Mouse (Mus musculus) T-cell, adult 2 months (primary cell): Measurements from ENCODE around the gene Hist1h2bf.
"Not testable (repeated sequence)": the region's sequence is repeated elsewhere in the genome, so short reads cannot be mapped to it uniquely, and the experiment has no call there.

Experiments
- DNase-seq: peaks from one replicate; pipeline ENCODE4 v3.0.0; 2022; ENCODE audit warnings: low spot score

Hist1h2bf gene

DNA sequence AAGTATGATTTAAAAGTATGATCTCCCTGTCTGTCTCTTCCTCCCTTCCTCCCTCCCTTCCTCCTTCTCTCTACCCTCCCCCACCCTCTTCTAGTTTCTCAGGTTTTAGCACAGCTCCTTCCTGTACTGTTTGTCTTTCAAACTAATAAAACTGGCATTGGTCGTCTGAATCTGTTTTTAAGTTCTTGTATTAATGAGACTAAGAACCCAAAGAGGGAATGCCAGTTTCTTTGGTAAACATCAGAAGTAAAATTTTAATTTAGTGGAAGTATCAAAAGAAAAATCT lies 12.9 kb upstream of the Hist1h2bf start:
- no peak for DNase-seq

DNA sequence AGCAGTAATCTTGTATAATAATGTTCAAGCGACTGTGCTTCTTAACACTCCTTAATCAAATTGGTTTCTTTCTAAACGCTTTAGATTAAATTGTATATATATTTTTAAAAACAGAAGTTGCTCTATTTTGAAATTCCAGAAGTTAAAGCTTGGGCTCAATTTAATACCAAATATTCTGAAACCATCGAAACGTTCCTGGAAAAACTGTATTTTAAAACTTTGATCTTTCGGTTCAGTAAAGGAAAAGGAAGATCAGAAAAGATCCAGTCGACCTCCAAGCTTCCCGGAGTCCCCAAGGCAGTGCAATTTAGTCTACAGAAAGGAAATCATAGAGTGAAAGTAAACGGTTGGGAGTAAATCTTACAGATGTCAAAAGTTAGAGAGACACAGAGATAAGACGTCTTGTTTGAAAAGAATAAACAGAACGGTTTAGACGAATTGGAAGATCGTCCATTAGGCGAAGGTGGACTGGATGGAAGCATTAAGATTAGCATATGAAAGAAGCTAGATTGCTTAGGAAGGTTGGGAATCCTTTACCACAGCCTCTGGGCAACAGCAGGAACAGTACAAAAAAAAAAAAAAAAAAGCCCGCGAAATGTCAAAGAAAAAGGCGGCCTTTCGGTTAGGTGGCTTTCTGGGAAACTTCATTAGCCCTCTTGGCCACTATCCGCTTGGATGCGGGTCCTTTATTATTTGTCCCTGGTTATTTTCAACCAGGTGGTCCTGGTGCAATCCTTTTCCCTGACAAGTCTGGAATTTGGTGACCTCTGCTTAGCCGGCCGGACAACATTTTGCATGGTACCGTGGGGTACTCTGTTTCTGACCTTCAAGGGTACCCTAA lies 12.3 kb upstream of the Hist1h2bf start:
- DNase-seq: peak; percentile 8

DNA sequence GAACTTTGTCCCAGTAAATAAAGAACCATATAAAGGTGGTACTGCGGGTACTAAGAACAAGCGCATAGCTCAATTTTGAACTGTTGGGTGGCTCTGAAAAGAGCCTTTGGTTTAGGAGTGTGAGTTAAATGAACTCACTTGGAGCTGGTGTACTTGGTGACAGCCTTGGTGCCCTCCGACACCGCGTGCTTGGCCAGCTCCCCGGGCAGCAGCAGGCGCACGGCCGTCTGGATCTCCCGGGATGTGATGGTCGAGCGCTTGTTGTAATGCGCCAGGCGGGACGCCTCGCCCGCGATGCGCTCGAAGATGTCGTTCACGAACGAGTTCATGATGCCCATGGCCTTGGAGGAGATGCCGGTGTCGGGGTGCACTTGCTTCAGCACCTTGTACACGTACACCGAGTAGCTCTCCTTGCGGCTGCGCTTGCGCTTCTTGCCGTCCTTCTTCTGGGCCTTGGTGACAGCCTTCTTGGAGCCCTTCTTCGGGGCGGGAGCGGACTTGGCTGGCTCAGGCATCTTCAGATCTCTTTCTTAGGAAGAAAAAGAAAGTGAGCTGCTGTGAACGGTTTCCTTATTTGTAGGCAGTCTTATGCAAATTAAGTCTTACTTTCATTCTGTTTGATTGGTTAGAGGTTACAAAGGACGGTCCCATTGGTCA lies 11.6 kb upstream of the Hist1h2bf start:
- DNase-seq: peak; percentile 75

DNA sequence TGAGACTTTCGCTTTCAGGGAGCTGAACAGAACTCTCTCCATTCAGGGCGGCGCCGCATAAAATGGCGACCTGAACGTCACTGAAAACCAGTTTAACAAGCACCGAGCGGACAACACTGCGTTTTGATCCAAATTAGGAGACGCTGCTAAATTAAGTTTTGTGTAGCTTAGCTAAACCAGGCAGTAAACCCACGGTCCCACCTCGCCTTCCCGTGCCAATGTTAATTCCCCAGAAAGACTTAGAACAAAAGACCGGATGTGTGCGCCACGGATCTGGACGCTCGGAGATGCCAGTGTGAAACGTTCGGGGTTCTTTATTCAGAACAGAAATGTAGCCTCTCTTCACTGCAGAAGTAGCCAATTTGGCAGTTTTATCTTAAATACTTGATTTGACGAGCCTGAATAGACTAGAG lies 11.0 kb upstream of the Hist1h2bf start:
- DNase-seq: peak; percentile 76

DNA sequence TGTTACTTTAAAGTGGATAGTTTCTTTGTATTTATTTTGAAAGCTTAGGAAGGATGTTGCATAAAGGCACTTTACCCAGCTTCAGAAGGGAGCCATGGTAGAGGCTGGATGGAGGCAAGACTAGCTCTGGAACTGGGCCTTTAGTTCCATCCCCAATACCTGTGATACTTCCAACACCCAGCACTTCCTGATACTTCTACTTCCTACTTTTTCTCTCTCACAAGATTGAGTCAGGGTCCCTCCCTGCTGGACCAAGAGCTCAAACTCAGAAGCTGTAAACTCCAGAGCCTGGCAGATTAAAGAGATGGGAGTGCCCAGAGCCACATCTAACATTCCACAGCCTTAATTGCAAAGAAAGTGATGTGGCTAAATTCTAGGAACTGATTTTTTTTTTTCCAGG lies 10.3 kb upstream of the Hist1h2bf start:
- peak; percentile 6 for DNase-seq

DNA sequence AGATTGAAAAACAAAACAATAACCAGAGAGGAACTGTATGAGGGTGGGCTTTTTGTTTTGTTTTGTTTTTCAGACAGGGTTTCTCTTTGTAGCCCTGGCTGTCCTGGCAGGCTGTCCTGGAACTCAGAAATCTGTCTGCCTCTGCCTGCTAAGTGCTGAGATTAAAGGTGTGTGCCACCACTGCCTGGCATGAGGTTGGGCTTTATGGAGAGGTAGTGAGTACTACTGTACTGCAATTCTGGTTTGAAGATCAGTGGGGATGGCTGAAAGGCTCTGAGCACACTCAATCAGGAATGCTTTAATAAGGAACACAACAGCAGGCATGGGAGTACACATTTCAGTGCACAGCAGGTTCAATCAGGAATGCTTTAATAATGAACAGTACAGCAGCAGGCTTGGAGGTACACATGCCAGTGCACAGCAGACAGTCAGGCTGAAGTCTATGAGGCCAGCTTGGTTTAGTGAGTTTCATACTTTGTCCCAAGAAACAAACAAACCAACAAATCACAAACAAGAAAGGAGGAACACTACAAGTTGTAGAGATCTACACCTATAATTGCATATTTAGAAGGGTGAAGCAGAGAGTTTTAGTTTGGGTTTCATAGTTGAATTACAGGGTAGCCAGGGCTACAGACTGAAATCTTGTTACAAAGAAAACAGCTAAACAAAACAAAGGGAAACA lies 9.5 kb upstream of the Hist1h2bf start:
- no peak for DNase-seq

DNA sequence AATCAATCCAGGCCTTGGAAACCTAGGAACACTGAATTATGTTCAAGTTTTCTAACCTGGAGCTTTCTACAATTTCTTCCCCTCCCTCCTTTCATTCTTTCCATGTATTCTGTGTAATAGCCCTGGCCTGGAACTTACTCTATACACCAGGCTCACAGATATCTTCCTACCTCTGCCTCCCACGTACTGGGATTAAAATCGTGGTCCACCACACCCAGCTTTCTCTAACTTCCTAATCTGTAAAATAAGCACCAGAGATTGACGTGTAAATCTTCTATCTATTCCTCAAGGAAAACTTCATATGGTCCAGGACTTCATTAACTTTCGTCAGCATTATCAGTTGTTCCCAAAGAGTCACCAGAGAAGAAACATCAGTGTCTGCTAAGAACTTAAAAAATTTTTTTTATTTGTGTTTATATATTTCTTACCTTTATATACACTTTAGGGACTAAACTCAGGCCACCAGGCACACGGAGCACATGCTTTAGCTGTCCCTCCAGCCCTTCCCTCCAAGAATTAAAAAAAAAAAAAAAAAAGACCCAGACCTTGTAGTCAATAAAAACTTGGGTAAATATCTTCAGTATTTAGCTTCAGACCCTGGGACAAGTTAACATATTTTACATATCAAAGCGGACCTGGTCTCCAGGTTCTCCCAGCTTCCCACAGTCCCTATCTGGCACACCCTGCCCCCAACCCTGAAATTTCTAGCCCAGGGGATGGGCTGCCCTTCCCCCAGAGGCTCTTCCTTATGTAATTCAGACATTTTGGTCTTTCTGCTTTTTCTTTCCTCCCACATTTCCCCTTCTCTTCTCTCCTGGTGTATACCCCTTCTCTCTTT lies 8.4 kb upstream of the Hist1h2bf start:
- DNase-seq: no peak

DNA sequence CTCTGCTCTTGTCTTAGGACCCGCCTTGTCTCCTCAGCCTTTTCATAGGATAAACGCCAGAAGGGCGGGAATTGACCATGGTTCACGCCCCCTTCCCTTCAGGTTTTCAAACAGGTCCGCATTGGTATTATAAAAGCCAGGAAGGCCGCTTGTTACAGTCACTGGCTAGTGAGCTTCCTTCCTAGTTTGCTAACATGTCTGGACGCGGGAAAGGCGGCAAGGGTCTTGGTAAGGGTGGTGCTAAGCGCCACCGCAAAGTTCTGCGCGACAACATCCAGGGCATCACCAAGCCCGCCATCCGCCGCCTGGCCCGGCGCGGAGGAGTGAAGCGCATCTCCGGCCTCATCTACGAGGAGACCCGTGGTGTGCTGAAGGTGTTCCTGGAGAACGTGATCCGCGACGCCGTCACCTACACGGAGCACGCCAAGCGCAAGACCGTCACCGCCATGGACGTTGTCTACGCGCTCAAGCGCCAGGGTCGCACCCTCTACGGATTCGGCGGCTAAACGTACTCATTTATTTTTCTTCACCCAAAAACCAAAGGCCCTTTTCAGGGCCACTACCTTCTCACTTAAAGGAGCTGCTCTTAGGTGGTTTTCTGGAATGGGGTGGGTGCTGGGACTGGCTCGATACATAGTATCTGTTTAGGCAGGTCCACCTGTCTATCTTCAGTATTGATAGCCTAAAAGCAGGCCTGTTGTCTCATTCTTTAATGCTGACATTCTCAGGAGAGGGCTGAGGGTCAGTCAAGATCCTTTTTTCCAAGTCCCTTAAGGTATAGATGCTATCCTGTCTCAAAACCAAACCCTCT lies 7.6 kb upstream of the Hist1h2bf start, which contains the start of gene Hist1h4d:
Gene Hist1h4d (plus strand): TSS at position 191 of the 811 bp plus-strand sequence.
- peak; percentile 92 for DNase-seq

DNA sequence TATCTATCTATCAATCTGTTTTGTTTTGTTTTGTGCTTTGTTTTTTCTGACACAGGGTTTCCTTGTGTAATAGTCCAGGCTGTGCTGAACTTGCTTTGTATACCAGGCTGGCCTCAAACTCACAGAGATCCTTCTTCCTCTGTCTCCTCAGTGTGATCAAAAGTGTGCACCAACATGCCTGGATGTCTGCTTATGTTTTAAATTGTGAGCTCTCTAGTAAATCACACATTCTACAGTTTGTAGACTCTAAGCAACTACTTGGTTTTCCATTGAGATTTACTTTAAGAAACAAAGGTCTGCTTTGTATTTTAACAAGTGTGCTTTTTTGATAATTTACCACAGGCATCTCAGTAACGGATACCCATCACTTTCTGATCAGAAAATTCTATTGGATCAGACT lies 3.8 kb upstream of the Hist1h2bf start:
- no peak for DNase-seq

DNA sequence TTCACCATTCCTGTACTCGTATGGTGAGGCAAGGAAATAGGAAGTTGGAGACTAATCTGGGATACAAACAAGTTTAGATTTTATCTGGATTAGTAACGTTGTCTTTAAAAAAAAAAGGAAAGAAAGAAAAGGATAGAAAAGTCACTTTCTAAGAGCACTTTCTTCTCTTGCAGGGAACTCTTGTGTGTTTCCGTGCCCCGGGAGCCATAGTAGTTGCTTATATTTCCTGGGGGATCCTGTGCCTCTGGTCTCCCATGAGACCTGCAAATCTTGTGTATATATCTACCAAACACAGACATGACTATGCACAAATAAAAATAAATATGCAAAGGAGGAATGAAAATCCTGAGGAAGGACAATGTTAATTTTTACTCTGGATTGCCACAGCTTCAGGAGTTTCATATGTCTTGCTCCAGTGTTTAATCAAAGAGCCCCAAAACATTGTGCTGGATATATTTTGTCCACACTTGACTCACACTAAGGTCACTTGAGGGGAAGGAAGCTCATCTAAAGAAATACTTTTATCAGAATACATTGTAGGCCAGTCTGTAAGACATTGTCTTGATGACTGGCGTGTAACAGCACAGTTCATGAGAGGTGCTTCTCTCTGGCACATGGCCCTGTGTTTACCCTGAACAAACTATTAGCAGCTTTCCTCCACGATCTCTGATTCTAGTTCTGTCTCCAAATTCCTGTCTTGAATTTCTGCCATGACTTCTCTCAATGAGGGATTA lies 3.1 kb upstream of the Hist1h2bf start:
- DNase-seq: no peak

DNA sequence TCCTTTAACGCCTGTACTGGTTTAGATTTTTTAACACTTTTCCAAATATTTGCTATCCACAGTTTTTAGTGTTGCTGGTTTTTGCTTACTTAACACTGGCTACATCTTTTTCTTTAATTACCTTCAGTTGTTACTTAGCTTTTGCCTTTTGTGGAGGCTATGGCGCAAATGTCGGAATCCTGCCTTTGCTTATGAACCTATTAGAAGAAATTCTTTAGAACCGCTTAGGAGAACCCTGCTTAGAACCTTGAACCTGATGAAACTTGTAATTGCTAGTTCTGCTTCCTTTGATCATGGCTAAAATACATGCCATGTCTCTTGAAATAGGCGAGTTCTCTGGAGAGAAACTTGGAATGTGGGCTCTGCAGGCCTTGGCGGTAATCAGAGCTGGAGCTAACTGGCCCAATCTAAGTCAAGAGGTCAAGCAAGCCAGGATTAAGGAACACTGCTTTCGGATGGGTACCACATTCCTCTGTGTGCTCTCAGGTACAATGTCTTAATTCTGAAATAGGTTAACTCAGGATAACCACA lies 2.4 kb upstream of the Hist1h2bf start:
- DNase-seq: no peak

DNA sequence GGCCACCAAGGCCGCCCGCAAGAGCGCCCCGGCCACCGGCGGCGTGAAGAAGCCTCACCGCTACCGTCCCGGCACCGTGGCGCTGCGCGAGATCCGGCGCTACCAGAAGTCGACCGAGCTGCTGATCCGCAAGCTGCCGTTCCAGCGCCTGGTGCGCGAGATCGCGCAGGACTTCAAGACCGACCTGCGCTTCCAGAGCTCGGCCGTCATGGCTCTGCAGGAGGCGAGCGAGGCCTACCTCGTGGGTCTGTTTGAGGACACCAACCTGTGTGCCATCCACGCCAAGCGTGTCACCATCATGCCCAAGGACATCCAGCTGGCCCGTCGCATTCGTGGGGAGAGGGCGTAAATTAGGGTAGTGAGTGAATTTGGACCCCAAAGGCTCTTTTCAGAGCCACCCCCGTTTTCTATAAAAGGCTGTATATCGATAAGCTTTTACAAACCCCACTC lies 1.9 kb upstream of the Hist1h2bf start:
- not testable (repeated sequence) for DNase-seq

DNA sequence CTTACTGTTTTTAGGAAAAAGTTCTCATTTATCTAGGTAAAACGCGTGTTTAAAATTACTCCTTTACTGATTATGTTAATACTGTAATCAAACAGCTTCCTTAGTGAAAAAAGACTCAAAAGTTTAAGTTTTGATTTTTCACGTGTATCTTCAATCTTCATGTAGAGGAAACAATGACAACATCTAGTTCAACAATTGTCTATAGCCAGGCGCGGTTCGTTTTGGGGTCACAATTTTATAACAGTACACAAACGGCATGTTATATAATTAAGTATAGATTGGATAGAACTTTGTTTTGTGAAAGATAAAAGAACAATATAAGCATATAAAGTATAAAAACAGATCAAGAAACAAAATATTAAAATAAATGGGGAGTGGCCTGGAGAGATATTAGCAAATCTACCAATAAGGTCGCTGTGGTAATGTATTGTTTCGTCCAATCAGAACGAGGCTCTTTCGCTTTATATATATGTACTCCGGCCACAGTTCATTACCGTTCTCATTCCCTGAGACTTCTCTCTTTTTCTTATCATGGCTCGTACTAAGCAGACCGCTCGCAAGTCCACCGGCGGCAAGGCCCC lies 1.4 kb upstream of the Hist1h2bf start, which contains the start of gene Hist1h3d:
Gene Hist1h3d (plus strand): TSS at position 493 of the 581 bp plus-strand sequence.
- peak; percentile 27 for DNase-seq

DNA sequence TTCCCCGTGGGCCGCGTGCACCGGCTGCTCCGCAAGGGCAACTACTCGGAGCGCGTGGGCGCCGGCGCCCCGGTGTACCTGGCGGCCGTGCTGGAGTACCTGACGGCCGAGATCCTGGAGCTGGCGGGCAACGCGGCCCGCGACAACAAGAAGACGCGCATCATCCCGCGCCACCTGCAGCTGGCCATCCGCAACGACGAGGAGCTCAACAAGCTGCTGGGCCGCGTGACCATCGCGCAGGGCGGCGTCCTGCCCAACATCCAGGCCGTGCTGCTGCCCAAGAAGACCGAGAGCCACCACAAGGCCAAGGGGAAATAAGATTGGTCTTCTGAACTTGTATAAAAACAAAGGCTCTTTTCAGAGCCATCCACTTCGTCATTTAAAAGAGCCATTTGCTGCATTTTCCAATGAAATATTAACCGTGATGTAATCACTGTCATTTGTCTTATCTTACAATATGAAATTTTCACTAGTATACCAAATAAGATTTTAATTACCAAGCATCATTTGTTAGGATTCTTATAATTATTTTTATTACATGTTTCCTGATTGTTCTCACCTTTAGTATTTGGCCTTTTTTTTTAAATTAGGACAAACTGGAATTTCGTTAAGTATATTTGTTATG lies 662 bp upstream of the Hist1h2bf start:
- not testable (repeated sequence) for DNase-seq

DNA sequence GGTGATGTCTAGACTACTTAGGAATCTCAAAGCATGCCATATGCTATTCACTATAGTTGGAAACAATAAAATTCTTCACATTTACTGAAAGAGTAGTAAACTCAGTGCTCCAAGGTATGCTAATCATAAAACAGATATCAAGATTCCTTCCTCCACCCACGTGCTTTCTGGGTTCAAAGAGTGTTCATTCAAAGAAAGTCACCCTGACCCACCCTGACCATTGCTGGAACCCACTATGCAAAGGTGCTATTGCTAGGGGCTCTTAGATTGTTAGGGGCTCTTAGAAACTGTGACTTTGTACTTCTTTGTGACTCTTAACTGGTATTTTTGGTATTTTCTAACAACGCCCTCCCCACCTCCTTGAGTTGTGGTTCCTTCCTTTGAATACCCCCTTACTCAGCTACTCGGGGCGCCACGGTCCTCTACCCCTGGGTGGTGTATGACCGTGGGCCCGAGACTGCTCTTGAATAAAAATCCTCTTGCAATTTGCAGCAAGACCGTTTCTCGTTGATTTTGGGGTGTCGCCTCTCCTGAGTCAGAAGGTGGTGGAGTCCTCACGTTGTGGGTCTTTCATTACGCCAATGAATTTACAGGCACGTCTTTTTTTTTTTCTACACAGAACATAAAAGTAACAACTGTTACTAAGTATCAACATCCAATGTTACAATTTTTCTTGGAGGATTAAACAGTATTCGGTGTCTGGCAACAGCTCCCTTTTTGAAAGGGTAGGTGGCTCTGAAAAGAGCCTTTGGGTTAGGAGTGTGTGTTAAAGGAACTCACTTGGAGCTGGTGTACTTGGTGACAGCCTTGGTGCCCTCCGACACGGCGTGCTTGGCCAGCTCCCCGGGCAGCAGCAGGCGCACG lies 730 bp downstream of the Hist1h2bf start:
- DNase-seq: not testable (repeated sequence)

DNA sequence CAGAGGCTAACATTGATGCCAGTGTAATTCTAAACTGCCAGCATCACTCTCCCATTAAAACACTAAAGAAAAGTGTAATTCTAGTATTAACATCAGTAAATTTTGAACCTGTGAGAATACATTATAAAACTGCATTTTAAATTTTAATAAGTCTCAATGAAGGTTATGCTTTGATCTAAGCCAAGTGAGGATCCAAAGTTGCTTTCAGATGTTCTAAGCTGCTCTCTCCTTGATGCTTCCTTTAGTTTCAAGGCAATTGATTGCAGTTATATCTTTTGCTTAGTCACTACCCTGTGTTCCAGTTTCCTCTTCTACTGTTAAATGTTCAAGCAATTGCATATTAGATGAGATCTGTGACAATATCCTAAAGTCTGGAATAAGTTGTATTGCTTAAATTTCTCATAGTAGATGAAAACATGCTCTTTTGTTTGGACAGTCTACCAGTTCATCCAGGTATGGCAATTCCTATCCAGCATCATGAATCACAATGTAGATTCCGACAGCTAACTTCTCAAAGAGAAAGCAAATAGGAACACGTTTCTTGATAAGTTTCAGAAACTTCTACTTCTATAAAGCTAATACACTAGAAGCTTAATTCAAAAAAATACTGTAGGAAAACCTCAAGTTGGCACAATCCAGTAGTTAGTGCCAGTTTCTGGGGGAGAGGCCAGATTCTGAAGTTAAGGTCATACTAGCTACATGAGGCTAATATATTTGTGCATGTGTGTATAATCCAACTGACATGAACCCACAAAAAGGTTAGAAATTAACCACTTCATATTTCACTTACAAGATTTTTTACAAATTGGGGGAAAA lies 1.6 kb downstream of the Hist1h2bf start:
- no peak for DNase-seq

DNA sequence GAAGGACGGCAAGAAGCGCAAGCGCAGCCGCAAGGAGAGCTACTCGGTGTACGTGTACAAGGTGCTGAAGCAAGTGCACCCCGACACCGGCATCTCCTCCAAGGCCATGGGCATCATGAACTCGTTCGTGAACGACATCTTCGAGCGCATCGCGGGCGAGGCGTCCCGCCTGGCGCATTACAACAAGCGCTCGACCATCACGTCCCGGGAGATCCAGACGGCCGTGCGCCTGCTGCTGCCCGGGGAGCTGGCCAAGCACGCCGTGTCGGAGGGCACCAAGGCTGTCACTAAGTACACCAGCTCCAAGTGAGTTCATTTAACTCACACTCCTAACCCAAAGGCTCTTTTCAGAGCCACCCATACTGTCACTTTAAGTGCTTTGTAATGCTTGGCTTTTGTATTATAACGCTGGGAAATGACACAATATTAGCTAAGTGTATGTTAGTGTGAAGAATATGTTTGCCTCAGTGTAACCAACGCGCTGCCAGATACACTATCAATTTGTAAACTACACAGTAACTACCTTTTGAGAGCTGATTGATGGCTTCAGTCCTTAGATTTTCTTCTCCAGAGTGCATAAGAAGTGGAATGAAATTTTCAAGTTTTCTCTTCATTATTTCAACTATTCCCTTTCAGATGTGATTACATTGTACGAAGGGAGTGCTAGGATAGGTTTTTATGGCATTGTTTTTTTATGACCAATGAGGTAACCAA lies 2.3 kb downstream of the Hist1h2bf start:
- DNase-seq: not testable (repeated sequence)
